Mouse (Mus musculus): ENCODE measurements around the gene Olfr1309.
"Not testable (repeated sequence)": the region's sequence is repeated elsewhere in the genome, so short reads cannot be mapped to it uniquely, and the experiment has no call there.

Gene Olfr1309

GRCm38 (mm10) chr2:111990181-111990580, at the start of gene Olfr1309:
TSS of gene Olfr1309 (minus strand) at chr2:111990281.
- no peak for DNase-seq

- not testable (repeated sequence) for DNase-seq
These were observed 36.9 kb upstream of the Olfr1309 start for GRCm38 (mm10) chr2:112026971-112027370.

GRCm38 (mm10) chr2:112024312-112024711, 34.2 kb upstream of the Olfr1309 start, which contains the start of gene Olfr1311:
TSS of gene Olfr1311 (minus strand) at chr2:112024412.
- no peak for DNase-seq

GRCm38 (mm10) chr2:112014900-112015299, 24.8 kb upstream of the Olfr1309 start:
- no peak for DNase-seq

GRCm38 (mm10) chr2:112012608-112013007, 22.5 kb upstream of the Olfr1309 start, which contains the start of gene Olfr1310:
TSS of gene Olfr1310 (minus strand) at chr2:112012708.
- DNase-seq, result no peak

GRCm38 (mm10) chr2:111964844-111965243, 25.2 kb downstream of the Olfr1309 start, which contains the start of gene Olfr1308:
TSS of gene Olfr1308 (minus strand) at chr2:111964944.
- no peak for DNase-seq

- DNase-seq, result no peak
These were observed 40.7 kb downstream of the Olfr1309 start, which contains the start of gene Olfr1307 for GRCm38 (mm10) chr2:111949340-111949739. TSS of gene Olfr1307 (minus strand) at chr2:111949440.

Data from embryo, embryonic 11 days (tissue).